Mouse (Mus musculus): ENCODE data around the gene Tbc1d14. TPM values are rescaled to one million over a fixed set of nuclear protein-coding genes. Genes with fewer than 3 reads are reported as not detected.

Tbc1d14 gene
- total RNA-seq, 2 experiments from 2014 or later: 14.3 to 16.7 TPM

- no peak overlapping the region for H3K4me3 ChIP-seq
- TF ChIP-seq CTCF (IDR thresholded peaks at IDR 0.05): no peak
- no peak overlapping the region for H3K27ac ChIP-seq
- intact Hi-C loops (cut with DNase I): no loop called here
- DNase-seq: no peak
Observed at GRCm38 (mm10) chr5:36517596-36517995, 75.5 kb downstream of the Tbc1d14 start.

GRCm38 (mm10) chr5:36515558-36515957 is 77.5 kb downstream of the Tbc1d14 start:
- intact Hi-C loops (cut with DNase I): no loop called here
- no peak overlapping the region for H3K27ac ChIP-seq
- no peak for TF ChIP-seq CTCF (IDR thresholded peaks at IDR 0.05)
- no peak for DNase-seq
- no peak overlapping the region for H3K4me3 ChIP-seq

GRCm38 (mm10) chr5:36515126-36515525 is 78.0 kb downstream of the Tbc1d14 start:
- Histone ChIP-seq H3K27ac (no peak overlapping the region), H3K4me3 (no peak overlapping the region)
- TF ChIP-seq CTCF (IDR thresholded peaks at IDR 0.05): no peak
- intact Hi-C loops (cut with DNase I): no loop called here
- no peak for DNase-seq

- no peak for DNase-seq
- H3K4me3 ChIP-seq: no peak overlapping the region
- H3K27ac ChIP-seq: peak overlapping the region; percentile 75
- no peak for TF ChIP-seq CTCF (IDR thresholded peaks at IDR 0.05)
- intact Hi-C loops (cut with DNase I): no loop called here
Observed at GRCm38 (mm10) chr5:36510956-36511355, 82.1 kb downstream of the Tbc1d14 start.

- TF ChIP-seq CTCF (IDR thresholded peaks at IDR 0.05): no peak
- DNase-seq: no peak
- intact Hi-C loops (cut with DNase I): no loop called here
- H3K27ac ChIP-seq: no peak overlapping the region
- H3K4me3 ChIP-seq: no peak overlapping the region
Observed at GRCm38 (mm10) chr5:36508351-36508750, 84.7 kb downstream of the Tbc1d14 start.

GRCm38 (mm10) chr5:36505643-36506042 is 87.4 kb downstream of the Tbc1d14 start:
- no peak for TF ChIP-seq CTCF (IDR thresholded peaks at IDR 0.05)
- no peak overlapping the region for H3K27ac ChIP-seq
- DNase-seq: no peak
- H3K4me3 ChIP-seq: no peak overlapping the region
- intact Hi-C loops (cut with DNase I): no loop called here

GRCm38 (mm10) chr5:36505235-36505634 is 87.8 kb downstream of the Tbc1d14 start:
- DNase-seq: no peak
- intact Hi-C loops (cut with DNase I): no loop called here
- TF ChIP-seq CTCF (IDR thresholded peaks at IDR 0.05): no peak
- no peak overlapping the region for H3K4me3 ChIP-seq
- H3K27ac ChIP-seq: no peak overlapping the region

- TF ChIP-seq CTCF (IDR thresholded peaks at IDR 0.05): no peak
- no peak for DNase-seq
- intact Hi-C loops (cut with DNase I): loop anchor here (5.0 kb wide), 1 partner anchor 37 kb away; no protein-coding TSS in a partner anchor
- no peak overlapping the region for H3K27ac ChIP-seq
- no peak overlapping the region for H3K4me3 ChIP-seq
Observed at GRCm38 (mm10) chr5:36494709-36495108, 98.4 kb downstream of the Tbc1d14 start.

GRCm38 (mm10) chr5:36493919-36494318 is 99.2 kb downstream of the Tbc1d14 start:
- no peak for TF ChIP-seq CTCF (IDR thresholded peaks at IDR 0.05)
- Histone ChIP-seq H3K4me3 (no peak overlapping the region), H3K27ac (no peak overlapping the region)
- intact Hi-C loops (cut with DNase I): loop anchor here (5.0 kb wide), 1 partner anchor 37 kb away; no protein-coding TSS in a partner anchor
- DNase-seq: no peak

- TF ChIP-seq CTCF (IDR thresholded peaks at IDR 0.05): peak; percentile 64
- intact Hi-C loops (cut with DNase I): no loop called here
- H3K27ac ChIP-seq: no peak overlapping the region
- peak; percentile 50 for DNase-seq
- no peak overlapping the region for H3K4me3 ChIP-seq
Observed at GRCm38 (mm10) chr5:36489225-36489624, 103.9 kb downstream of the Tbc1d14 start.

- TF ChIP-seq CTCF (IDR thresholded peaks at IDR 0.05): no peak
- DNase-seq: no peak
- intact Hi-C loops (cut with DNase I): no loop called here
- H3K27ac ChIP-seq: no peak overlapping the region
- H3K4me3 ChIP-seq: peak overlapping the region; percentile 74
Observed at GRCm38 (mm10) chr5:36485306-36485705, 107.8 kb downstream of the Tbc1d14 start.

GRCm38 (mm10) chr5:36484171-36484990 is 108.7 kb downstream of the Tbc1d14 start, which contains the start of the genes Tada2b and Ccdc96:
Gene Tada2b (minus strand): TSS chr5:36484285.
Gene Ccdc96 (plus strand): TSS chr5:36484588.
- intact Hi-C loops (cut with DNase I): loop anchor here (1.0 to 5.0 kb wide), 3 partner anchors 19 to 98 kb away; no protein-coding TSS in a partner anchor
- peak; percentile 99 for DNase-seq
- peak; percentile 61 for TF ChIP-seq CTCF (IDR thresholded peaks at IDR 0.05)
- Histone ChIP-seq H3K27ac (peak within 1 kb of the TSS; percentile 94), H3K4me3 (peak within 1 kb of the TSS; percentile 99)
